In genomic region chr11:104469371-104469835, GRCm38 (mm10) we compare ENCODE assay signal across 8 mouse cellular contexts. TPM values are rescaled to one million over a fixed set of nuclear protein-coding genes. Genes with fewer than 3 reads are reported as not detected.
DNase-seq lines count a peak whose midpoint lies in the region; ATAC-seq lines count a peak whose summit lies in the region.

No protein-coding gene starts in this region.

- H3K4me2 ChIP-seq in forebrain, embryonic 14.5 days (ENCODE audit: low read length), result peak overlapping the region; percentile 63
- H3K4me2 ChIP-seq in neural tube, embryonic 15.5 days, result peak overlapping the region; percentile 83

- intact Hi-C loops in heart, postnatal 14 days (cut with DNase I), result no loop called here

- under 1% methylated on average over 19 of the region's 19 CpGs for WGBS in forebrain, embryonic 14.5 days
- WGBS in neural tube, embryonic 15.5 days, result under 1% methylated on average over 18 of the region's 19 CpGs

- H3K27ac ChIP-seq in forebrain, embryonic 14.5 days (ENCODE audit: low read depth, low read length), result 0 out of 2 replicates have a peak overlapping the region, but pooled peaks have one; percentile 39
- H3K27ac ChIP-seq in neural tube, embryonic 15.5 days (replicated peaks), result peak overlapping the region; percentile 80

- no peaks in the 10 kb centered on the region for H3K9me3 ChIP-seq in forebrain, embryonic 14.5 days (replicated peaks; ENCODE audit: control insufficient read depth, low read length)
- H3K9me3 ChIP-seq in neural tube, embryonic 15.5 days (replicated peaks), result no peaks in the 10 kb centered on the region

- peak; percentile 97 for DNase-seq in ES-CJ7 (ENCODE audit: low read depth, low spot score)
- peak; percentile 86 for DNase-seq in cerebellum, adult 11 months
- DNase-seq in forebrain, embryonic 14.5 days (ENCODE audit: low spot score), result peak; percentile 97
- peak; percentile 91 to 93 for DNase-seq in heart, postnatal 14 days
- peak; percentile 90 for DNase-seq in layer of hippocampus, adult 11-12 months (ENCODE audit: low spot score)
- peak; percentile 91 for DNase-seq in lung, adult 18-20 months
- DNase-seq in testis, postnatal 14 days (ENCODE audit: low spot score), result peak; percentile 97

- H3K9ac ChIP-seq in forebrain, embryonic 14.5 days (ENCODE audit: low read length), result peak overlapping the region; percentile 93
- H3K9ac ChIP-seq in neural tube, embryonic 15.5 days (replicated peaks), result peak overlapping the region; percentile 83

- H3K4me3 ChIP-seq in forebrain, embryonic 14.5 days (ENCODE audit: low read depth, low read length), result peak overlapping the region; percentile 97
- peak overlapping the region; percentile 73 for H3K4me3 ChIP-seq in neural tube, embryonic 15.5 days (replicated peaks)

- H3K4me1 ChIP-seq in forebrain, embryonic 14.5 days (ENCODE audit: control insufficient read depth, insufficient read depth, low read length), result peaks cover 8% of the 10 kb centered on the region
- peaks cover 32% of the 10 kb centered on the region for H3K4me1 ChIP-seq in neural tube, embryonic 15.5 days

- ATAC-seq in forebrain, embryonic 14.5 days, result peak; percentile 100
- ATAC-seq in neural tube, embryonic 15.5 days (ENCODE audit: low FRiP score), result peak; percentile 100

- no peaks in the 10 kb centered on the region for H3K27me3 ChIP-seq in forebrain, embryonic 14.5 days (replicated peaks; ENCODE audit: control insufficient read depth, insufficient read depth, low read length)
- H3K27me3 ChIP-seq in neural tube, embryonic 15.5 days (replicated peaks), result no peaks in the 10 kb centered on the region

- peaks cover 2% of the 10 kb centered on the region; the same call in 1 of the 2 replicates for H3K36me3 ChIP-seq in forebrain, embryonic 14.5 days (ENCODE audit: control insufficient read depth, insufficient read depth, low read length)
- H3K36me3 ChIP-seq in neural tube, embryonic 15.5 days, result no peaks in the 10 kb centered on the region

RNA-seq across cellular contexts. Expression of gene Kansl1, which starts 0.7 kb away (rescaled TPM):
- polyA plus RNA-seq in forebrain, embryonic 14.5 days (2014; fragmentation: Nextera tagmentation; extraction: Ambion mirVana), result 26.3 and 32.3 TPM in 2 replicates
- 10 to 100 TPM; 31.6 to 32.3 TPM for total RNA-seq in heart, postnatal 14 days (2021)
- 23.1 and 23.3 TPM in 2 replicates for polyA plus RNA-seq in neural tube, embryonic 15.5 days (2015; fragmentation: Nextera tagmentation; extraction: Ambion mirVana)

Comparison
In these comparisons a context has a peak if more than half of its experiments do, and no peak if none do; other contexts are left out.
1. Peak in every context shown above with its lines: DNase-seq, ATAC-seq, H3K4me3 ChIP-seq and H3K27ac ChIP-seq.